Mouse (Mus musculus): ENCODE measurements at regions not wholly inside any gene's neighbourhood (a gene's known extent, or its start where the extent isn't known, plus 50 kb on each side); places are given as distances from the start of the nearest gene placed in this dataset.

DNA sequence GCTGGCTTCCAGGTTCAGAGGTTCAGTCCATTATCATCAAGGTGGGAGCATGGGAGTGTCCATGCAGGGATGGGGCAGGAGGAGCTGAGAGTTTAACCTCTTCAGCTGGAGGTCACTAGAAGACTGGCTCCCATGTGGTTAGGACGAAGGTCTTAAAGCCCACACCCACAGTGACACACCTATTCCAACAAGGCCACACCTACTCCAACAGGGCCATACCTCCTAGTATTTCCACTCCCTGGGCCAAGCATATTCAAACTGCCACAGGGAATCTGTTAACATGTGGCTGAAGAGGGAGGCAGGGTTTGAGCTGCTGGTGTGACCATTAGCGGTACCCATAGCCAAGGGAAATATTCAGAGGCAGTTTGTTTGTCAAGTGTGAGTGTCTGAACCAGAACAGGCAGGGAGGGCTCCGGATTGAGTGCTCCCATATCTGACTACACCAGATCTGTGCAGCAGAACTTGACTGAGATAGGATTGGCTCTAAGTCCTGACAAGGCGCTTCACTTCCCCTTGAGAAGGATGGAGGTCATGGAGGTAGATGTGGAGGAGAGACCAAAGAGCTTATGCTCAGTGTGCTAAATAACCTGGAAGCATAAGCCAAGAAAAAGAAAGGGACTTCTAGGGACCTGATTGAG, 51.6 kb upstream of the Kit start:
- H3K27ac ChIP-seq (ENCODE audit: control insufficient read depth, low read depth, low read length): no peak overlapping the region
- H3K4me1 ChIP-seq (ENCODE audit: control insufficient read depth in 1 of 2, insufficient read depth in 2 of 2, low read length in 2 of 2): peaks cover 0 to 6% of the 10 kb centered on the region in 2 experiments; a peak in 2 of 4 replicates
- TF ChIP-seq ZC3H11A (IDR thresholded peaks at IDR 0.05; ENCODE audit: low read depth, low read length) (no peak), RCOR1 (IDR thresholded peaks at IDR 0.05; ENCODE audit: low read depth, low read length) (no peak)
- H3K9me3 ChIP-seq (replicated peaks; ENCODE audit: insufficient read depth, low read length): no peaks in the 10 kb centered on the region
- H3K4me3 ChIP-seq (ENCODE audit: control insufficient read depth in 1 of 2, insufficient read depth in 1 of 2, low read depth in 2 of 2, low read length in 2 of 2): no peak overlapping the region
- H3K9ac ChIP-seq (ENCODE audit: control insufficient read depth, low read depth, low read length, poor library complexity, severe bottlenecking): no peak overlapping the region
- 0 out of 4 replicates have a peak, but pooled peaks cover 0 to 3% of the 10 kb centered on the region in 2 experiments for H3K36me3 ChIP-seq (ENCODE audit: control insufficient read depth in 1 of 2, insufficient read depth in 2 of 2, low read length in 2 of 2)
- peak; percentile 42 for DNase-seq (ENCODE audit: low read depth, low spot score)
- no peaks in the 10 kb centered on the region for H3K79me2 ChIP-seq (ENCODE audit: control insufficient read depth, insufficient read depth, low read length, poor library complexity)
- H3K27me3 ChIP-seq (ENCODE audit: control insufficient read depth in 1 of 2, insufficient read depth in 2 of 2, low read length in 2 of 2): 0 out of 4 replicates have a peak, but pooled peaks cover 0 to 1% of the 10 kb centered on the region in 2 experiments

Measured in MEL (cell line).